Mouse (Mus musculus): Measurements from ENCODE around the gene 4931440F15Rik. TPM values are rescaled to one million over a fixed set of nuclear protein-coding genes. Genes with fewer than 3 reads are reported as not detected.

The 4931440F15Rik gene
- polyA plus RNA-seq, 1 experiment from 2014 or later, result 0.09 TPM

Other genes with a start within 250 kb of the 4931440F15Rik start
- gene Rtn4, start 132.7 kb downstream of the 4931440F15Rik start, polyA plus RNA-seq (2015; fragmentation: Nextera tagmentation; extraction: Ambion mirVana), result 61.3 and 65.0 TPM in 2 replicates
- 0.59 and 0.63 TPM in 2 replicates for gene Eml6, start 200.4 kb upstream of the 4931440F15Rik start, polyA plus RNA-seq (2015; fragmentation: Nextera tagmentation; extraction: Ambion mirVana)